Mouse (Mus musculus): ENCODE results near the gene Snapc4. TPM values are rescaled to one million over a fixed set of nuclear protein-coding genes. Genes with fewer than 3 reads are reported as not detected.
A peak's percentile ranks its signal among the peaks of the same experiment; 100 is the strongest.
"Not testable (repeated sequence)": the region's sequence is repeated elsewhere in the genome, so short reads cannot be mapped to it uniquely, and the experiment has no call there.

Gene Snapc4
- total RNA-seq, 2 experiments from 2014 or later, result 8.9 to 11.2 TPM

GRCm38 (mm10) chr2:26388682-26389153 lies 8.3 kb upstream of the Snapc4 start:
- DNase-seq (ENCODE audit: low spot score), result no peak
- intact Hi-C loops (cut with DNase I), result loop anchor here (1.0 kb wide), 1 partner anchor 36 kb away; the partner anchor contains the start of gene Dnlz

- DNase-seq (ENCODE audit: low spot score), result no peak
- intact Hi-C loops (cut with DNase I), result no loop called here
Measured at GRCm38 (mm10) chr2:26387713-26388112, 7.3 kb upstream of the Snapc4 start.

GRCm38 (mm10) chr2:26380871-26381270 lies 418 bp upstream of the Snapc4 start:
- intact Hi-C loops (cut with DNase I); DNase-seq (ENCODE audit: low spot score): not testable (repeated sequence)

- no peak for DNase-seq (ENCODE audit: low spot score)
- intact Hi-C loops (cut with DNase I), result no loop called here
Measured at GRCm38 (mm10) chr2:26372396-26372795, 8.1 kb downstream of the Snapc4 start.

GRCm38 (mm10) chr2:26368572-26368971 lies 11.9 kb downstream of the Snapc4 start:
- intact Hi-C loops (cut with DNase I), result no loop called here
- no peak for DNase-seq (ENCODE audit: low spot score)

DNA sequence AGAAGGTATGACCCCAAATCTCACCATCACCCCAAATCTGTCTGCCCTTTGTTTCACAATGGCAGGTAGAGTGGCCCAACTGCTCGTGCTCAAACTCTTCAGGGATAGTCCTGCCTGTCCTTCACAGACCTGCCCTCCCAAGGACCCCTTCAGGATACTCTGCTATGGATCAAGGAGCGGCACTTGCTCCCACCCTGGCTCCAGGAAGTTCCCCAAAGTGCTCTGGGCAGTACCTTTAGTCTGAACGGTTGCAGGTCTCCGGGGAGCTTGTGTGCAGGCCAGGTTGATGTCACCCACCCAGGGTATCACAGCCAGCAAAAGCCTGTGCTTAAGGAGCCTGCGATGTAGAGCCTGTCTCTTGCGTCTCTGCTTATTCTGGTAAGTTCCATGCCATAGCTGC lies 12.5 kb downstream of the Snapc4 start:
- intact Hi-C loops (cut with DNase I), result no loop called here
- no peak for DNase-seq (ENCODE audit: low spot score)

DNA sequence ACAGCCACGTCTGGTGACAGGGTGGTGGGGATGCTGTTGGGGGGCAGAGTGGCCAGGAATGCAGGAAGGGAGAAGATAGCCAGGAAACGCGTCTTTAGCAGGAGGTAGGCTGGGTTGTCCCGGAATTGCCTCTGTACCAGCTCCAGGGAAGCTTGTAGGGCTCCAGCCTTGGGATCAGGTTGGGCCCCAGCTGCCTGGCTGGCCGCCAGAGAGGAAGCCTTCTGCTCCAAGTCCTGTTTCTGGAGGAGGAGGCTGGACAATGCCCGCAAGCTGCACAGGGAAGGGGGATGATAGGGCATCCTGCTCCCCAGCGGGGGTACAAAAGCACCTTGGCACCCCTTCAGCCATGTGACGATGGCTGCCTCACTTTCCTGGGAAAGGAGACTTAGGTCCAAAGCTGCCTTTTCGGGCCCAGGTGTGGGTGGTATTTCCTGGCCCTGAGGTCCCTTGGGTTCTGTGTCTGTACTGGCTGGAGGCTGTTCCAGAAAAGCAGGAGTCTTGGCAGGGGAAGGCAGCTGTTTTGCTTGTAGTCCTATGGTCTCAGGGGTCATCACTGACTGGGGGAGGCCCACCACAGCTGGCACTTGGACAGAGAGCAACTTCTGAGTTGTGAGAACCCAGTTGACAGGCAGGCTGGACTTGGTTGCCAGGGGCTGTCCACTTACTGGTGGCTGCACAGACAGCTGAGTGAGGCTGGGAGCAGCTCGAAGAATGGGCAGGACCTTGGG lies 15.6 kb downstream of the Snapc4 start:
- peak; percentile 64 for DNase-seq (ENCODE audit: low spot score)
- intact Hi-C loops (cut with DNase I), result no loop called here

DNA sequence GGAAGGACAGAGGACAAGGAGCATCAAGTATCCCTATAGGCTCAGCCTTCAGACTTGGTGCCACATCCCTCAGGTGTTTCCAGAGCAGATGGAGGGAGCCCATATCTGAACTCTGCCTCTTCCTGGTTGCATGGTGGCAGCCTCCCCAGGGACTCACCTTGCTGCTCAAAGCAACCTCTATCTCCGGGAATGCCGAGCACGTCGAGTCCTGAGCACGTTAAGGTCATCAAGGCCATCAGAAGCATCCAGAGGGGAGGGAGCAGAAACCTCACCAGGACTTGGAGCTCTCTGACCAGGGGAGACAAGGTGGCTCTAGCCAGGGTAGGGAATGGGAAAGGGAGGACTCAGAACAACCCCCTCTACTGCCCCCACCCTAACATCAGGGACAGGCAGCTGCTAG lies 17.0 kb downstream of the Snapc4 start:
- no peak for DNase-seq (ENCODE audit: low spot score)

DNA sequence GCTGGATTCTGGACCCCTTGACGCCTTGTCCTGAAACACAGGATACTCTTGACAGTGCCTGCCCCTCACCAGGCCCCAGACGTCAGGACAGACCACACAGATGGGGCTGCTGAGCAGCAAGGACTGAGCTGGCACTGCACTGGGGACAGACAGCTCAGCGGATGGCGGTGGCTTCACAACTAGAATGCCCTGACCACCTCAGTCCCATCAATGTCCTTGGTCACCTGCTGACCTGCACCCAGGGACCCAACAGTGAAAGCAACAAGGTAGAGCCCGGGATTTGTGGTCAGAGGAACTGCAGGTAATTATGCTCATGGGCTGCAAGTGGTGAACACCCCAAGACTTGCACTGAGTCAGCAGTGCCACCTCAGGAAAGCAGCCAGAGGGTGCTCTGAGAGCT lies 17.5 kb downstream of the Snapc4 start:
- intact Hi-C loops (cut with DNase I), result no loop called here
- DNase-seq (ENCODE audit: low spot score), result no peak

More for the DNA sequence above, 17.0 kb downstream of the Snapc4 start:
- intact Hi-C loops (cut with DNase I), result no loop called here

GRCm38 (mm10) chr2:26360772-26361171 lies 19.7 kb downstream of the Snapc4 start, which contains the start of gene Card9:
Gene Card9 (minus strand): TSS chr2:26360918.
- intact Hi-C loops (cut with DNase I), result no loop called here
- DNase-seq (ENCODE audit: low spot score), result no peak

- no peak for DNase-seq (ENCODE audit: low spot score)
- intact Hi-C loops (cut with DNase I), result no loop called here
Measured at GRCm38 (mm10) chr2:26359983-26360382, 20.5 kb downstream of the Snapc4 start.

DNA sequence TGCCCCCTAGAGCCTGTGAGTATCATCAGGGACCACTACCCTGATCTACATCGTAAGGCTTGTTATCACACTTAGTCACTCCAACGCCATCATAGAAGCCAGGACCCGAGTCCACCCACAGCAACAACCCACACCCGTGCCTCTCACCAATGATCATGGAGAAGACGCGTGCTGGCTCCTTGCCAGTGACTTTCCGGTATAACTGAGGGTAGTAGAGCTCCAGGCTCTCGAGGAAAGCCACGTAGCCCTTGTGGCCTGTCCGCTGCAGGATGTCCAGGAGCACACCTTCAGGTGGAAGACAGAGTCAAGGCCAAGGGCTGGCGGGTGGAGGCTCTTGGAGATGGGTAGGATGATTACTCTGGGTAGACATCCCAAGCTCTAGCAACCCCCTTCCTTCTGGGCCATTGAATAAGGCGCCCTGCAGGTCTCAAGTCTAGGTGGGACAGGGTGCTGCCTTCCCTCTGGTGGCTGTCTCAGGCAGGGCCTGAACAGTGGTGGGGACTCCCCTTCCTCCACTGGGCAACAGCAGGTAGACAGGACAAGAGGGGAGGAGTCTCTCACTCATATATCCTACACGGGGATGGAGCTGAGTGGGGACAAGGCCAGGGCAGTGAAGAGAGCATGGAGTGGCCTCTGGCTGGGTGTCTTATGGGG lies 21.7 kb downstream of the Snapc4 start:
- no peak for DNase-seq (ENCODE audit: low spot score)
- intact Hi-C loops (cut with DNase I), result no loop called here

GRCm38 (mm10) chr2:26357484-26357883 lies 23.0 kb downstream of the Snapc4 start:
- DNase-seq (ENCODE audit: low spot score), result no peak
- intact Hi-C loops (cut with DNase I), result no loop called here

- intact Hi-C loops (cut with DNase I), result no loop called here
- DNase-seq (ENCODE audit: low spot score), result no peak
Measured at GRCm38 (mm10) chr2:26356678-26357077, 23.8 kb downstream of the Snapc4 start.

DNA sequence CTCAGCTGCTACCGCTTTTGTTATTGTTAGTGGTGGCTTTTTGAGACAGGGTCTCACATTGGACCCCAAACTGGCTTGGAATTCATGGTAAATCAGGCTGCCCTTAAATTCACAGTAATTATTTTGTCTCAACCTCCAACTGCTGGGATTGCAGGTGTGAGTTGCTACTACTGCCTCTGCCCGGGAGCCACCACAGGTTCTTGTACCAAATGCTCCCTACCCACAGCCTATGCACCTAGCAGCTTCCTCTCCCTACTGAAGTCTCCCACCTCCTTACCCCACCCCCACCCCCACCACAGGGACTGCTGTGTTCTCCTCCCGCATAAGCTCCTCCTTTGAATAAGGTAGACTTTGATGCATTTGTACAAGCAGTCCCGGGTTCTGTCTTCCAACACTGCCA lies 24.2 kb downstream of the Snapc4 start:
- no peak for DNase-seq (ENCODE audit: low spot score)
- intact Hi-C loops (cut with DNase I), result no loop called here

DNA sequence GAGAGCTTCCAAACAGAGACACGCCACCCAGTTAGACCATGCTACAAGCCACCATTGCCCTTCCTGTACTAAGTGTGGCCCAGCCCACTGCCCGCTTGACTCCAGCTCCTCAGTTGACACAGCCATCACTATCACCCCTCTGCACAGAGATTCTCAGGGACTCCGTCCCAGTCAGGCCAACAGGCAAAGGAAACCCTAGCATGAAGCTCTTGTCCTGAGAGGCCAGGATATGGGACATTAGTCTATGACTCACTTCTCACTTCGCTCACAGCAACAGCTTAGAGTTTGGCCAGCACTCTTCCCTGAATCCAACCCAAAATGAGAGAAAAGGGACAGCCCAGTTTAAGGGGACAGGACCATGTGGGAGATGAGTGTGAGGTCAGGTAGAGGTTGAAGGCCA lies 26.1 kb downstream of the Snapc4 start:
- intact Hi-C loops (cut with DNase I), result loop anchor here (2.0 kb wide), 1 partner anchor 54 kb away; no protein-coding TSS in a partner anchor
- no peak for DNase-seq (ENCODE audit: low spot score)

- DNase-seq (ENCODE audit: low spot score), result no peak
- intact Hi-C loops (cut with DNase I), result no loop called here
Measured at GRCm38 (mm10) chr2:26353066-26353980, 27.1 kb downstream of the Snapc4 start.

GRCm38 (mm10) chr2:26352291-26352910 lies 28.1 kb downstream of the Snapc4 start:
- DNase-seq (ENCODE audit: low spot score), result no peak
- intact Hi-C loops (cut with DNase I), result loop anchor here (1.0 kb wide), 2 partner anchors 27 to 37 kb away; partner anchors contain the start of genes Entr1 and Pmpca

Data from heart, postnatal 25 days (tissue).